In genomic region chrX:96095509-96096499, GRCm38 (mm10) we compare ENCODE assay signal across 8 mouse cellular contexts. TPM values are rescaled to one million over a fixed set of nuclear protein-coding genes. Genes with fewer than 3 reads are reported as not detected.
DNase-seq lines count a peak whose midpoint lies in the region; ATAC-seq and TF ChIP-seq lines count a peak whose summit lies in the region.

Msn (plus strand) TSS chrX:96096042.

- peak within 1 kb of the TSS; percentile 65 for H3K27ac ChIP-seq in cortical plate, adult 2 months (ENCODE audit: insufficient read depth, low read length)

- intact Hi-C loops in gastrocnemius, postnatal 14 days (cut with DNase I; ENCODE audit: low total_unique reads): no loop called here
- intact Hi-C loops in left cerebral cortex, postnatal 25 days (cut with DNase I): no loop called here

- peak; percentile 84 to 93 for DNase-seq in adrenal gland, adult (ENCODE audit: inconsistent age in 2 of 2, low spot score in 1 of 2)
- peak; percentile 71 for DNase-seq in gastrocnemius, postnatal 14 days
- DNase-seq in induced T-regulatory cell, adult 2 months (ENCODE audit: low read depth): peak; percentile 86
- peak; percentile 6 to 10 for DNase-seq in left cerebral cortex, postnatal 25 days (ENCODE audit: low spot score in 2 of 2)
- peak; percentile 10 for DNase-seq in right cerebral cortex, postnatal 25 days
- peak; percentile 58 for DNase-seq in yolk sac, embryonic 10.5 days (ENCODE audit: low spot score)

- no peak for TF ChIP-seq POLR2A in cortical plate, adult 2 months (IDR thresholded peaks at IDR 0.05; ENCODE audit: extremely low read depth, insufficient read depth, low read length)

- ATAC-seq in megakaryocyte-erythroid progenitor cell, adult 5-6 weeks (replicated peaks; ENCODE audit: low FRiP score, low TSS enrichment, poor library complexity, severe bottlenecking): peak; percentile 93

- TF ChIP-seq CTCF in cortical plate, adult 2 months (IDR thresholded peaks at IDR 0.05; ENCODE audit: extremely low read depth, insufficient read depth, low read length): no peak

- H3K4me3 ChIP-seq in cortical plate, adult 2 months (ENCODE audit: insufficient read depth, low read length): peak within 1 kb of the TSS; percentile 69

- H3K4me1 ChIP-seq in cortical plate, adult 2 months (ENCODE audit: control insufficient read depth, insufficient read depth, low read length): no peaks in the 10 kb centered on the region

RNA-seq across cellular contexts. Expression of gene Msn, which starts in this region (rescaled TPM):
- polyA plus RNA-seq in cortical plate, adult 2 months (2012; rRNA removed): 22.9 and 24.4 TPM in 2 replicates
- total RNA-seq in gastrocnemius, postnatal 14 days (2021): 10 to 100 TPM; 52.9 to 62.6 TPM
- total RNA-seq in left cerebral cortex, postnatal 25 days (2021): 10 to 100 TPM; 15.8 to 18.4 TPM
- total RNA-seq in megakaryocyte-erythroid progenitor cell, adult 5-6 weeks (2014; fragmentation: Nextera tagmentation): 98.9 and 111 TPM in 2 replicates
- 84.6 and 98.3 TPM in 2 replicates for total RNA-seq in megakaryocyte-erythroid progenitor cell, adult 5-6 weeks (2017)

Comparison
In these comparisons a context has a peak if more than half of its experiments do, and no peak if none do; other contexts are left out.
1. Peak in every context shown above with its lines: DNase-seq, ATAC-seq, H3K4me3 ChIP-seq and H3K27ac ChIP-seq.
2. DNase-seq: peak in every context shown above with its lines; median percentile 88 in adrenal gland, adult; 86 in induced T-regulatory cell, adult 2 months; 71 in gastrocnemius, postnatal 14 days; 58 in yolk sac, embryonic 10.5 days; 10 in right cerebral cortex, postnatal 25 days; 8 in left cerebral cortex, postnatal 25 days.